Mouse (Mus musculus) megakaryocyte, adult 5-6 weeks (primary cell): ENCODE data around the gene Cpm. TPM values are rescaled to one million over a fixed set of nuclear protein-coding genes. Genes with fewer than 3 reads are reported as not detected.
A peak's percentile ranks its signal among the peaks of the same experiment; 100 is the strongest.
"Not testable (repeated sequence)": the region's sequence is repeated elsewhere in the genome, so short reads cannot be mapped to it uniquely, and the experiment has no call there.

Experiments
- ATAC-seq: 2 replicates; pipeline ENCODE4 v1.8.0; 2016; ENCODE audit warnings: mild to moderate bottlenecking, inconsistent platforms; ENCODE audit not compliant: poor library complexity, severe bottlenecking
- total RNA-seq, 2 experiments: library from RNA; stranded (forward) in 1 of 2; stranded (reverse) in 1 of 2; fragments of 153-499, 151-499 nt in 1 of 2; fragments of 221-1000, 200-1000 nt in 1 of 2; gene quantifications; 2 replicates each; pipeline versions ENCODE4 v1.2.3 to v1.2.4; 2015 to 2017

Gene Cpm
- total RNA-seq, 2 experiments from 2014 or later, result 0.38 TPM; not detected in 1

DNA sequence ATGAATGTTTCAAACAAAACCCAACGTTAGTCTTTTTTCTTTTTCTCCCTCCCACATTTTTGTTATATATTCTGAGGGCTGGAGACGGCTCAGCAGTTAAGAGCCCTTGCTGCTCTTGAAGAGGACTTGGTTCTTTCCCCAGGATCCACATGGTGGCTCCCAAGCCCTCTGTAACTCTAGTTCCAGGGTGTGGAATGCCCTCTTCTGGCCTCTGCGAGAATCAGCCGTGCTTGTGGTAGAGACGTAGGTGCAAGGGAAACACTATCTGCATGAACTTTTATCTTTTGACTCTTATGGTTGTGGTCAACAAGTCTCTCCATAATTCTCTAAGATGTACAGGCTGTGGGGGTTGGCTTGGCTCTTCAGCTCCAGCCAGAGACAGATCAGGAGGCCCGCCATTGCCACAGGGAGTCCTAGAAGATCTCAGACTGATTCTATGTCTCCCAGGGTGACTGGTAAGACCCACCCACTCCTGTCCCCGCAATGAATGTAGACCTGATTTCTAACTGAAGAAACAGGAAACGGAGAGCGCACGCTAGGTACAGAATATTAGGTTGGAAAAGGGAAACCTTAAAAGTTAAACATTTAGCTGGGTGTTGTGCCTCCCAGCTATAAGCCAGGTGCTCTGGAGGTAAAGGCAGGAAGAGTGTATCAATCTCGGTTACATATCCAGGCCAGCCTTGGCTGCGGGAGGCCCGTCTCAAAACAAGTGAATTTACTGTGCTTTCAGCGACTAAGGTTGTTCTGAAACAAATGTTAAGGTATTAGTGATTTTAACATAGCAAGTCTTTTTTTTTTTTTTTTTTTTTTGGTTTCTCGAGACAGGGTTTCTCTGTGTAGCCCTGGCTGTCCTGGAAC lies 102.2 kb downstream of the Cpm start:
- peak; percentile 88 for ATAC-seq

DNA sequence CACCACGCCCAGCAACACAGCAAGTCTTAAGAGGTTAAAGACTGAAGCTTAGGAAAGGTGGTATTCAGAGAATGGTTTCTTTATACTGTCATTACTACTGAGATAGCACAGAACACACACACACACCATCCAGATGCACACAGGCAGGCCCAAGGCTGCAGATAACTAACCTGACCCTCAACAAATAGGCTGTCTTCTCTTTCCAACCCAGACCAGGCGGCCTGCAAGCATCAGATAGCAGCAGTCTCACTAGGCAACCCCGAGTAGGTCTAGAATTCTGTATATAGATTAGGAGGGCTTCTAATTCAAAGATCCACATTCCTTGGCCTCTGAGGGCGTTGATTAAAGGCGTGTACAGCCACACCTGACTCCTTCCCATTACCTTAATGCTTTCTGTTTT lies 102.9 kb downstream of the Cpm start:
- peak; percentile 33; the same call in 1 of the 2 replicates for ATAC-seq

DNA sequence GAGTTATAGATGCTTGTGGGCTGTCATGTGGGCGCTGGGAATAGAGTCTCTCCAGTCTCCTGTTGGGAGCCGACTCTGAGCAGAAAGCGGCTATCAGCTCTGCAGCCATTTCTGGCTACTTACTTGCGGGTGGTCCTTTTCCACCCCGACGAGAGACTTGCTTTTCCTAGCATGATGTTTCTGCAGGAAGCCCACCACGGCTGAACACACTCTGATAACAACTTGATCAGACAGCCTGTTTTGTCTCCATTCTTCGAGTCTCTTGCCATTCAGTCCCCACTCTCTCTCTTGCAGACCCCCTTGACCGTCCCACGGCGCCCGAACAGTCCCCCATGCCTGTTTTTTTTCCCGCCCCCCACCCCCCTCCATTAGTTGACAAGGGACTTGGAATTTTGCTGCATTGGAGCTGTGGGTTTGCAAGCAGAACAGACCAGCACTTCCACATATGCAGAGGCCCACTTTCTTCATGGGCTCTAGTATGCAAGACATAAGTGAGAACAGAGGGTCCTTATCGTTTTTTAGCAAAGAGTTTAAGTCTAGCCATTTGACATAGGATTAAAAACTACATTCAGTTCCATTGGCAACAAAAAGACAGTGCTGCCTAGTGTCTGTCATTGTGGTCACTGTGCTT lies 103.8 kb downstream of the Cpm start:
- ATAC-seq, result no peak

DNA sequence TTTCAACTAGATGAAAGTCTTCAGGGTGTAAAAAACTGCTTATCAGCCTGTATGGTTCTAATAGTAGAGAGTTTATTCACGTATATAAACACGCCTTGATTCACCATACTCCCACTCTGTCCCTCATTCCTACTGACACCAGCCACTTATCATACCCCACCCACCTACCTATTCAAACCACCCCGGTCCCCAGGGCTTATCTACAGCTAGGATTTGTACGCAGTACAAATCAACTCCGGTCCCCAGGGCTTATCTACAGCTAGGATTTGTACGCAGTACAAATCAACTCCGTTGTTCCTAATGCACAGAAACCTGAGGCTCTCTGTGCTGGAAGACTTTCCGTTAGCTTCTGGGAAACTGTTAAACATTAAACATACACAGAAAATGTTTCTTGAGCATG lies 104.3 kb downstream of the Cpm start:
- not testable (repeated sequence) for ATAC-seq

DNA sequence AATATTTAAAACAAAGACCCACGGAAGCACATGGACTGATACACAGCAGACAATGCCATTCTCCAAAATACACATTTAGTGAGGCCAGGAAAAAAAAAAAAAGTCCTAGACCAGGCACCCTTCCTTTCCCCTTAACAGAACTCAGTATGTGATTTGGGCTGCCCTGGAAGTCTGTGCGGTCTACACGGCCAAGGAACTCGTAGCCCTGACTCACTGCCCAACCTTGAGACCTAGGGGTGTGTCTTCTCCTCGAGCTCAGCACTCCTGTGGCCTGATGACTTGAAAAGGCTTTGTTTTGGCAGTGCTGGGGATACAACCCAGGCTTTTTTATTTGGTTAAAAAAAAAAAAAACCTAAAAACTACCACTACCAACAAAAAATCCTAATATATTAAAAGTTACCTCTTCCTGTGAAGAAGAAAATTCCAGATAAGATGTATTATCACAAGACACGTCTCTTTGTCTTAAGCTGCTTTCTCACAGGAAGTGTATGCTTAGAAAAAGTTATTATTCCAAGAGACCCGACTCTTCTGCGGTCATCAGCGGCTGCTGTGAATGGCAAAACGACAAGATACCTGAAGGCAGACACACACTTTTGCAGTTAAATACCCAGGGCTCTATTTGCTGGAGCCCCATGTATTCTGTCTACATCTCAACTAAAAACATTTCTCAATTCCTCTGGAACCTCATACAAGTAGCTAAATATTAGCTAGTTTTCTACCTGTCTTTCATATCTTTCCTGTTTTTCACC lies 105.0 kb downstream of the Cpm start:
- ATAC-seq, result not testable (repeated sequence)

- not testable (repeated sequence) for ATAC-seq
These were observed 106.1 kb downstream of the Cpm start for GRCm38 (mm10) chr10:117735396-117735795.

GRCm38 (mm10) chr10:117736573-117736972 lies 107.3 kb downstream of the Cpm start:
- no peak for ATAC-seq

Other genes with a start within 250 kb of the Cpm start
- gene Cpsf6, start 249.5 kb upstream of the Cpm start, total RNA-seq (2015), result 70.3 and 88.4 TPM in 2 replicates
- 87.7 and 103 TPM in 2 replicates for gene Cpsf6, start 249.5 kb upstream of the Cpm start, total RNA-seq (2017)
- gene Mdm2, start 81.3 kb downstream of the Cpm start, total RNA-seq (2015), result 86.3 and 89.1 TPM in 2 replicates
- 80.3 and 117 TPM in 2 replicates for gene Mdm2, start 81.3 kb downstream of the Cpm start, total RNA-seq (2017)
- gene Slc35e3, start 116.9 kb downstream of the Cpm start, total RNA-seq (2015), result 4.2 and 5.3 TPM in 2 replicates
- 5.3 and 7.8 TPM in 2 replicates for gene Slc35e3, start 116.9 kb downstream of the Cpm start, total RNA-seq (2017)
- 50.3 and 50.9 TPM in 2 replicates for gene Nup107, start 163.2 kb downstream of the Cpm start, total RNA-seq (2015)
- gene Nup107, start 163.2 kb downstream of the Cpm start, total RNA-seq (2017), result 57.7 and 68.7 TPM in 2 replicates
- 448 and 514 TPM in 2 replicates for gene Rap1b, start 216.5 kb downstream of the Cpm start, total RNA-seq (2015)
- 174 and 218 TPM in 2 replicates for gene Rap1b, start 216.5 kb downstream of the Cpm start, total RNA-seq (2017)